Mouse (Mus musculus) neural tube, embryonic 15.5 days (tissue): Measurements from ENCODE around the gene Car10. TPM values are rescaled to one million over a fixed set of nuclear protein-coding genes. Genes with fewer than 3 reads are reported as not detected.

Source experiments
- ATAC-seq: fragments of 200-750 bp; cut with Nextera tagmentation; 2 replicates; pipeline ENCODE4 v1.8.0; 2017; ENCODE audit warnings: mild to moderate bottlenecking, moderate TSS enrichment, moderate library complexity; ENCODE audit not compliant: low FRiP score
- H3K27ac ChIP-seq: fragments of 300-500 bp; sonication (generic); replicated peaks from 2 replicates; pipeline ENCODE4 v1.5.1; 2015; ENCODE audit warnings: mild to moderate bottlenecking, inconsistent platforms
- H3K27me3 ChIP-seq: fragments of 300-500 bp; sonication (generic); replicated peaks from 2 replicates; pipeline ENCODE4 v1.6.1; 2015; ENCODE audit warnings: inconsistent platforms
- H3K36me3 ChIP-seq: fragments of 300-500 bp; sonication (generic); 2 replicates; pipeline ENCODE4 v1.6.1; 2015; ENCODE audit warnings: inconsistent platforms
- H3K4me1 ChIP-seq: fragments of 300-500 bp; sonication (generic); 2 replicates; pipeline ENCODE4 v1.6.1; 2015; ENCODE audit warnings: inconsistent platforms
- H3K4me2 ChIP-seq: fragments of 300-500 bp; sonication (generic); 2 replicates; pipeline ENCODE4 v1.6.1; 2015; ENCODE audit warnings: inconsistent platforms, mild to moderate bottlenecking, moderate library complexity
- H3K4me3 ChIP-seq: fragments of 300-500 bp; sonication (generic); replicated peaks from 2 replicates; pipeline ENCODE4 v1.5.1; 2015; ENCODE audit warnings: mild to moderate bottlenecking, inconsistent platforms
- H3K9ac ChIP-seq: fragments of 300-500 bp; sonication (generic); replicated peaks from 2 replicates; pipeline ENCODE4 v1.6.1; 2015; ENCODE audit warnings: mild to moderate bottlenecking, inconsistent platforms
- H3K9me3 ChIP-seq: fragments of 300-500 bp; sonication (generic); replicated peaks from 2 replicates; pipeline ENCODE4 v1.6.1; 2016; ENCODE audit warnings: inconsistent platforms
- WGBS: fragments of 180-500 bp; shearing (Covaris S2); methylation state at CpG from one replicate; pipeline ENCODE4 v1.1.7; 2015; ENCODE audit warnings: mixed read lengths; 5-methylcytosine and 5-hydroxymethylcytosine counted together
- polyA plus RNA-seq: library from polyadenylated mRNA; unstranded; fragments of >200 nt; fragmentation: Nextera tagmentation; extraction: Ambion mirVana; gene quantifications from 2 replicates; pipeline ENCODE4 v1.2.1, GENCODE M21; 2015

The Car10 gene
- polyA plus RNA-seq, 1 experiment from 2014 or later, result 69.1 TPM

- H3K4me2 ChIP-seq, result no peak overlapping the region
- no peak overlapping the region for H3K27ac ChIP-seq
- H3K4me3 ChIP-seq, result no peak overlapping the region
- 92% methylated on average over 3 of the region's 3 CpGs for WGBS
- H3K9me3 ChIP-seq, result no peaks in the 10 kb centered on the region
- no peaks in the 10 kb centered on the region for H3K4me1 ChIP-seq
- ATAC-seq, result no peak
- H3K36me3 ChIP-seq, result no peaks in the 10 kb centered on the region
- H3K27me3 ChIP-seq, result no peaks in the 10 kb centered on the region
- no peak overlapping the region for H3K9ac ChIP-seq
Observed at GRCm38 (mm10) chr11:93646216-93646615, 548.4 kb downstream of the Car10 start.
